Mouse (Mus musculus) left cerebral cortex, postnatal 4 days (tissue): Measurements from ENCODE around the gene Rnf183. TPM values are rescaled to one million over a fixed set of nuclear protein-coding genes. Genes with fewer than 3 reads are reported as not detected.
A peak's percentile ranks its signal among the peaks of the same experiment; 100 is the strongest.
"Not testable (repeated sequence)": the region's sequence is repeated elsewhere in the genome, so short reads cannot be mapped to it uniquely, and the experiment has no call there.

ENCODE experiments used
- DNase-seq: peaks from one replicate; pipeline ENCODE4 v3.0.0-alpha.2; 2022
- intact Hi-C: fragments of 180-260 bp; cut with DNase I; formaldehyde crosslinking; loops from one replicate; pipeline ENCODE4 v1.15.1; 2025
- total RNA-seq, 2 experiments: library from RNA; stranded (reverse); gene quantifications; 2 replicates each; pipeline ENCODE4 v1.2.3; 2021

Gene Rnf183
- not detected for total RNA-seq

GRCm38 (mm10) chr4:62435081-62435480 is at the start of gene Rnf183:
Gene Rnf183 (minus strand): TSS chr4:62435252.
- intact Hi-C loops, result no loop called here
- no peak for DNase-seq

- no peak for DNase-seq
- intact Hi-C loops, result no loop called here
Measured at GRCm38 (mm10) chr4:62480709-62481605, 45.9 kb upstream of the Rnf183 start.

- intact Hi-C loops, result no loop called here
- no peak for DNase-seq
Measured at GRCm38 (mm10) chr4:62479937-62480708, 45.1 kb upstream of the Rnf183 start, which contains the start of gene Bspry. Gene Bspry (plus strand): TSS chr4:62480053.

- DNase-seq, intact Hi-C loops: not testable (repeated sequence)
Measured at GRCm38 (mm10) chr4:62479593-62479936, 44.5 kb upstream of the Rnf183 start.

GRCm38 (mm10) chr4:62477542-62478244 is 42.6 kb upstream of the Rnf183 start:
- DNase-seq, result no peak
- intact Hi-C loops, result no loop called here

GRCm38 (mm10) chr4:62475793-62476192 is 40.7 kb upstream of the Rnf183 start:
- no peak for DNase-seq
- intact Hi-C loops, result no loop called here

GRCm38 (mm10) chr4:62475131-62475530 is 40.1 kb upstream of the Rnf183 start:
- intact Hi-C loops, result no loop called here
- no peak for DNase-seq

- intact Hi-C loops, result no loop called here
- DNase-seq, result no peak
Measured at GRCm38 (mm10) chr4:62472071-62472470, 37.0 kb upstream of the Rnf183 start.

GRCm38 (mm10) chr4:62470598-62471051 is 35.6 kb upstream of the Rnf183 start, which contains the start of gene Wdr31:
Gene Wdr31 (minus strand): TSS chr4:62470896.
- DNase-seq, result peak; percentile 76
- intact Hi-C loops, result no loop called here

GRCm38 (mm10) chr4:62468158-62468557 is 33.1 kb upstream of the Rnf183 start:
- intact Hi-C loops, result no loop called here
- no peak for DNase-seq

GRCm38 (mm10) chr4:62463124-62463523 is 28.1 kb upstream of the Rnf183 start:
- intact Hi-C loops, result no loop called here

GRCm38 (mm10) chr4:62460348-62460747 is 25.3 kb upstream of the Rnf183 start:
- intact Hi-C loops, result no loop called here
- DNase-seq, result no peak

More at GRCm38 (mm10) chr4:62463124-62463523, 28.1 kb upstream of the Rnf183 start:
- DNase-seq, result no peak

- intact Hi-C loops, result no loop called here
Measured at GRCm38 (mm10) chr4:62459081-62459480, 24.0 kb upstream of the Rnf183 start.

GRCm38 (mm10) chr4:62454995-62455394 is 19.9 kb upstream of the Rnf183 start:
- intact Hi-C loops, result no loop called here
- DNase-seq, result peak; percentile 36

More at GRCm38 (mm10) chr4:62459081-62459480, 24.0 kb upstream of the Rnf183 start:
- no peak for DNase-seq

GRCm38 (mm10) chr4:62440986-62441385 is 5.9 kb upstream of the Rnf183 start:
- intact Hi-C loops, result no loop called here
- no peak for DNase-seq

GRCm38 (mm10) chr4:62440544-62440943 is 5.5 kb upstream of the Rnf183 start:
- intact Hi-C loops, result no loop called here
- peak; percentile 23 for DNase-seq

- intact Hi-C loops, result no loop called here
- no peak for DNase-seq
Measured at GRCm38 (mm10) chr4:62439793-62440192, 4.7 kb upstream of the Rnf183 start.

- DNase-seq, result no peak
- intact Hi-C loops, result no loop called here
Measured at GRCm38 (mm10) chr4:62437871-62438270, 2.8 kb upstream of the Rnf183 start.

GRCm38 (mm10) chr4:62437256-62437778 is 2.3 kb upstream of the Rnf183 start:
- DNase-seq, result no peak
- intact Hi-C loops, result no loop called here
